Mouse (Mus musculus) left cerebral cortex, adult 2 months (tissue): ENCODE data around the gene Zfhx3. TPM values are rescaled to one million over a fixed set of nuclear protein-coding genes. Genes with fewer than 3 reads are reported as not detected.
A peak's percentile ranks its signal among the peaks of the same experiment; 100 is the strongest.

Experiments used
- DNase-seq, 2 experiments: peaks; one replicate each; pipeline ENCODE4 v3.0.0; 2021 to 2022; ENCODE audit warnings: low spot score in 2 of 2, mixed read lengths in 1 of 2; ENCODE audit errors: extremely low spot score in 1 of 2
- H3K27ac ChIP-seq: fragments of 200-600 bp; 2 replicates; pipeline ENCODE4 v1.8.1; 2022
- H3K4me3 ChIP-seq: fragments of 200-600 bp; 2 replicates; pipeline ENCODE4 v1.8.1; 2022
- CTCF ChIP-seq: fragments of 200-600 bp; IDR thresholded peaks from 2 replicates; pipeline ENCODE4 v1.8.1; 2022; ENCODE audit warnings: antibody characterized with exemption, mild to moderate bottlenecking, moderate library complexity
- intact Hi-C: fragments of 180-260 bp; cut with DNase I; formaldehyde crosslinking; loops from one replicate; pipeline ENCODE4 v1.15.1; 2025
- total RNA-seq, 2 experiments: library from RNA; stranded (reverse); gene quantifications; 2 replicates each; pipeline ENCODE4 v1.2.3; 2021

Gene Zfhx3
- total RNA-seq, 2 experiments from 2014 or later = 5.0 to 5.1 TPM

DNA sequence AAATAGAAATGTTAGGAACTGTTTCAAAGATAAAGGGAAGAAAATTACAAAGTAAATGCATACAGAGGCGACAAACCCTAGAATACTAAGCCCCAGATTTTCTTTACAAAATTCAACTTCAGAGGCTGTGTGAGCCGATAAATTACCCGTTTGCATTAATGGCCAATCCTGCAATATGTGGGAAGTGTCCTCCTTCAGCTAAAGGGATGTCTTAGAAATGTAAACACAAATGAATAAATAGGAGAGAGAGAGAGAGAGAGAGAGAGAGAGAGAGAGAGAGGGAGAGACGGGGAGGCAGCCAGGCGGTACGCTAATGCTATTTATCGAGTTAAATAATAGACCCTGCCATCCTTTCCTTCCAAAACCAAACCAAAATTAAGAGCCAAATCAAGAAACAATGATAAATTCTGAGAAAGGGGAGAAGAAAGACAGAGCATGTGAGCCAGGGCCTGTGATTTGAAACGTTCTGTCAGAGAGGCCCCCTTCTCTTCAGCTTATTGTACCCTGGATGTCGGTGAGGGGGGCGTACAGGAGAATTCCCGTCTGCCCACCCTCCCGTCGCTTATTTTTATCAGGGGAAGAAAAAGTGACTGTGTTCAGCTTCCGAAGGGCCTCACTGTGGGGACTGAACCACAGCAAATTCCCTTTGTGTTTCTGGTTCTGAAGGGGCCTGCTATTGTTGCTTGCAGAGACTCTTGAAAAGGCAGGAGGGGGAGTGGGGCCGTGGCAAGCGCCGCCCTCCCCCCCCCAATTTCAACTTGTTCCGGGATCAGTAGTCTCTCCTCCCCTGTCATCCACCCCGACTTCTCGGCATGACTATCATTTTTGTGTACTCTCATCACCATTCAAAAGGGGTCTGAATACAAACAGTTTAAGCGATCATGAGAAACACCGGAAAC is 303.8 kb downstream of the Zfhx3 start:
- intact Hi-C loops = loop anchor here (10.0 kb wide), 1 partner anchor 1009 kb away; no protein-coding TSS in a partner anchor
- DNase-seq = no peak
- no peak overlapping the region for H3K4me3 ChIP-seq
- H3K27ac ChIP-seq = no peak overlapping the region
- no peak for TF ChIP-seq CTCF

GRCm38 (mm10) chr8:108246934-108247417 is 304.5 kb downstream of the Zfhx3 start:
- no peak overlapping the region for H3K4me3 ChIP-seq
- no peak overlapping the region for H3K27ac ChIP-seq
- no peak for TF ChIP-seq CTCF
- no peak for DNase-seq
- intact Hi-C loops = loop anchor here (10.0 kb wide), 1 partner anchor 1008 kb away; no protein-coding TSS in a partner anchor

- no peak for DNase-seq
- H3K4me3 ChIP-seq = no peak overlapping the region
- intact Hi-C loops = no loop called here
- no peak overlapping the region for H3K27ac ChIP-seq
- TF ChIP-seq CTCF = no peak
These were observed 322.2 kb downstream of the Zfhx3 start for GRCm38 (mm10) chr8:108264593-108265160.

DNA sequence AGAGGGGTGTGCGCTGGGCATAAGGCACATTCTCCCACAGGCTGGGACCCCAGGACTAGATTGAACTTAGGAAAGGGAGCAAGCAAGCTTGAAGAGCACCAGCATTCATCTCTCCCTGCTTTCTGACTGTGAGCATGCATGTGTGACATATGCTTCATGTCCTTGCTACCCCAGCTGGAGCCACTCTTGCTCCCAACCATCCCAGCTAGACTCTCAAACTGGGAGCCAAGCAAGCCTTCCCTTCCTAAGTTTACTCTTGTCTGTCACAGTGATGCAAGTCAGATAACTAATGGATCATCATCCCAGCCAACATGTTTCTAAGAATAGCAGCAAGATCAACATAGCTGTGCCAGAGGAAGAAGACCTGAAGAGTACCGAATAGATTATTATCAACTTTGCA is 335.5 kb downstream of the Zfhx3 start:
- no peak for DNase-seq
- no peak overlapping the region for H3K4me3 ChIP-seq
- intact Hi-C loops = no loop called here
- no peak overlapping the region for H3K27ac ChIP-seq
- no peak for TF ChIP-seq CTCF

DNA sequence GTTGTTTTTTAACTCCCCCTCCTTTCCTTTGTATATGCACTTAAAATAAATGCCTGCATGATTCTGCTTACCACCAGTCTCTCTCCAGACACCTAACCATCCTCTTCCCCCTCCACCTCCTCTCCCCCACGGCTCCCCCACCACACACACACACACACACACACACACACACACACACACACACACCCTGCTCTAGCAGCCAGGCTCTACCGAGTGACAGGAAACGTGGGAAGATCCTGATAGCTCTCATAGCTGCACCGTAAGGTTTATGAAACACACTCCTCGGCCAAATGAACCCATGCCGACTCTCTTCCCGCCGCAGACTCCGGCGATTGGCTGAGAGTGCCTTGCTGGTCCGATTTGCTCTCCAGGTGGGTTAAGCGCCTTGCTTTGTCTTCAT is 339.5 kb downstream of the Zfhx3 start:
- DNase-seq = peak in 1 of 2 experiments; percentile 7
- no peak overlapping the region for H3K27ac ChIP-seq
- TF ChIP-seq CTCF = no peak
- H3K4me3 ChIP-seq = no peak overlapping the region
- intact Hi-C loops = no loop called here

DNA sequence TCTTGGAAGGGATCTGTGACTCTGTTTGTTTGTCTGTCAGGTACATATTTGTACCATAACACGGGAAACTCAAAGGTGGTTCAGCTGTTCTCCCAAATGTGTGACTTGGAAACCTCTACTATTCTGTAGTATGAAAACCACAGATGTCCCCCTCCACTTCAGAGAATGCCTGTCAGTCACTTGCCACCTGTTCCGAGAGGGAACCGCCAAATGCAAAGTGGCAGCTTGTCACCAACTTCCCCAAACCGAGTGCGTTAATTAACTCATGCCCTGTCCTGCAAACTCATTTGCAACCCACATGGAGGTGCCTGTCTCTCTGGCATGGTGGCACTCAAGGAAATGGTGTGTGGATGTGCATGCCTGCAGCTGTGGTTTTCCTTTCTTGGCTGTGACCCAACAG is 343.7 kb downstream of the Zfhx3 start:
- DNase-seq = no peak
- intact Hi-C loops = no loop called here
- no peak for TF ChIP-seq CTCF
- Histone ChIP-seq H3K27ac (no peak overlapping the region), H3K4me3 (no peak overlapping the region)

GRCm38 (mm10) chr8:108300964-108301615 is 358.6 kb downstream of the Zfhx3 start:
- intact Hi-C loops = no loop called here
- no peak overlapping the region for H3K4me3 ChIP-seq

DNA sequence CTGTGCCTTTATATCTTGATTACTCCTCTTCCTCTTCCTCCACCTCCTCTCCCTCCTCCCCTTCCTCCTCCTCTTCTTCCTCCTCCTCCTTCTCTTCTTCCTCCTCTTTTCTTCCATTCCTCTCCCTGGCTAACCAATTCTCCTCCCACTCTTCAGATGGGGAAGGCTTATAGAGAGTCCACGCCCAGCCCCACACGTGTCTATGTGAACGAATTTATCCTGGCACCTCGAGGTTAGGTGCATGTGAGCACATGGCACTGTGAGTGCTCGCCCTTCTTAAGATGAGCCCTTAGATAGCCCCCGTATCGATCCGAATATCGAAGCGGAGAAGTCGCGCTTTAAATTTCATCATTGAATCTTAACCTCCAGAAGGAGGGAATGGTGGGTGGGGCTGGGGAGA is 359.2 kb downstream of the Zfhx3 start:
- intact Hi-C loops = no loop called here

More at GRCm38 (mm10) chr8:108300964-108301615, 358.6 kb downstream of the Zfhx3 start:
- TF ChIP-seq CTCF = no peak
- DNase-seq = no peak
- no peak overlapping the region for H3K27ac ChIP-seq

GRCm38 (mm10) chr8:108305368-108305767 is 362.9 kb downstream of the Zfhx3 start:
- intact Hi-C loops = no loop called here
- no peak for DNase-seq
- TF ChIP-seq CTCF = no peak
- H3K4me3 ChIP-seq = no peak overlapping the region
- no peak overlapping the region for H3K27ac ChIP-seq

More for the DNA sequence above, 359.2 kb downstream of the Zfhx3 start:
- Histone ChIP-seq H3K27ac (no peak overlapping the region), H3K4me3 (no peak overlapping the region)
- no peak for TF ChIP-seq CTCF
- DNase-seq = no peak

GRCm38 (mm10) chr8:108309525-108310246 is 367.2 kb downstream of the Zfhx3 start:
- no peak for DNase-seq
- no peak for TF ChIP-seq CTCF
- Histone ChIP-seq H3K27ac (no peak overlapping the region), H3K4me3 (no peak overlapping the region)
- intact Hi-C loops = no loop called here

GRCm38 (mm10) chr8:108315046-108315445 is 372.6 kb downstream of the Zfhx3 start:
- intact Hi-C loops = no loop called here
- H3K27ac ChIP-seq = no peak overlapping the region
- H3K4me3 ChIP-seq = no peak overlapping the region
- no peak for TF ChIP-seq CTCF
- no peak for DNase-seq
